Mouse (Mus musculus) cerebellum, postnatal 10 days (tissue): ENCODE data around the gene Dnmt1.

ENCODE experiments used
- DNase-seq, 2 experiments: peaks; one replicate each; pipeline ENCODE4 v3.0.0; 2021; ENCODE audit warnings: mixed read lengths in 2 of 2

The Dnmt1 gene

GRCm38 (mm10) chr9:20976216-20976960, 16.7 kb upstream of the Dnmt1 start, which contains the start of gene S1pr2:
Gene S1pr2 (minus strand): TSS chr9:20976781.
- DNase-seq: peak; percentile 60 to 61

- DNase-seq: peak; percentile 28
Measured at GRCm38 (mm10) chr9:20975431-20976215, 15.9 kb upstream of the Dnmt1 start.

- no peak for DNase-seq
Measured at GRCm38 (mm10) chr9:20973682-20974075, 14.0 kb upstream of the Dnmt1 start.

GRCm38 (mm10) chr9:20973001-20973681, 13.5 kb upstream of the Dnmt1 start:
- no peak for DNase-seq

- peak; percentile 36 to 49 for DNase-seq
Measured at GRCm38 (mm10) chr9:20972141-20972992, 12.7 kb upstream of the Dnmt1 start.

GRCm38 (mm10) chr9:20971751-20972140, 12.1 kb upstream of the Dnmt1 start:
- no peak for DNase-seq

- DNase-seq: no peak
Measured at GRCm38 (mm10) chr9:20966747-20967146, 7.1 kb upstream of the Dnmt1 start.

GRCm38 (mm10) chr9:20966008-20966407, 6.3 kb upstream of the Dnmt1 start:
- no peak for DNase-seq

GRCm38 (mm10) chr9:20965606-20966005, 5.9 kb upstream of the Dnmt1 start:
- no peak for DNase-seq

- DNase-seq: no peak
Measured at GRCm38 (mm10) chr9:20961557-20961956, 1.9 kb upstream of the Dnmt1 start.

GRCm38 (mm10) chr9:20956989-20957388, 2.7 kb downstream of the Dnmt1 start:
- DNase-seq: no peak

GRCm38 (mm10) chr9:20952520-20953227, 7.0 kb downstream of the Dnmt1 start:
- DNase-seq: peak; percentile 98 to 99

- no peak for DNase-seq
Measured at GRCm38 (mm10) chr9:20951966-20952519, 7.6 kb downstream of the Dnmt1 start.

- DNase-seq: peak; percentile 42 to 47
Measured at GRCm38 (mm10) chr9:20951441-20951840, 8.2 kb downstream of the Dnmt1 start.

GRCm38 (mm10) chr9:20950419-20950818, 9.3 kb downstream of the Dnmt1 start:
- no peak for DNase-seq

GRCm38 (mm10) chr9:20946066-20946880, 13.4 kb downstream of the Dnmt1 start:
- DNase-seq: no peak

- no peak for DNase-seq
Measured at GRCm38 (mm10) chr9:20944697-20945370, 14.9 kb downstream of the Dnmt1 start.

GRCm38 (mm10) chr9:20943911-20944310, 15.8 kb downstream of the Dnmt1 start:
- DNase-seq: no peak

GRCm38 (mm10) chr9:20943396-20943795, 16.3 kb downstream of the Dnmt1 start:
- DNase-seq: no peak

- DNase-seq: no peak
Measured at GRCm38 (mm10) chr9:20923258-20923657, 36.4 kb downstream of the Dnmt1 start.
